Mouse (Mus musculus) splenic B cell, adult 2 months (primary cell): ENCODE measurements at regions not wholly inside any gene's neighbourhood (a gene's known extent, or its start where the extent isn't known, plus 50 kb on each side); places are given as distances from the start of the nearest gene placed in this dataset.

Experiments
- DNase-seq: peaks from one replicate; pipeline ENCODE4 v3.0.0-alpha.2; 2011; ENCODE audit warnings: low read depth, low spot score
- H3K27me3 ChIP-seq: 2 replicates; pipeline ENCODE4 v1.6.1; 2012; ENCODE audit warnings: mild to moderate bottlenecking, low read length, moderate library complexity, mixed read lengths; ENCODE audit not compliant: control insufficient read depth, poor library complexity, insufficient read depth, severe bottlenecking
- H3K36me3 ChIP-seq: 2 replicates; pipeline ENCODE4 v1.6.1; 2012; ENCODE audit warnings: mild to moderate bottlenecking, low read length, moderate library complexity, mixed read lengths; ENCODE audit not compliant: control insufficient read depth, poor library complexity, insufficient read depth, severe bottlenecking

DNA sequence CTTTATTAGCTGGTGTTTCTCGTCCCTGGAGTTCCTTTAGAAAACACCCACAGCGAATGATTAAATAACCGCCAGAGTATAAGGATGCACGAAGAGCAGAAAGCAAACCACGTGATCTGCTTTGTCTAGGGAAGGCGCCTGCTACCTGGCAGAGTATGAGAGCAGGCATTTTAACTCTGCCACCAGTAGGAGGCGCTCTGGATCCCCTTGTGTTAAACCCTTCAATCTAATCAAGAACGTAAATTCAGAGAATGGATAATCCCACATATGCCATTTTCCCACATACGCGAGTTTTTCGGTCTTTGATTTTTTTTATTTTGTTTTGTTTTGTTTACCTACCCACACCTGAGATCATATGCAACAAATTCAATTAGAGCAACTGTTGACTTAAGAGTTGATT, 376.1 kb upstream of the Jmjd1c start:
- Histone ChIP-seq H3K27me3 (no peaks in the 10 kb centered on the region; the same call in 1 of the 2 replicates), H3K36me3 (no peaks in the 10 kb centered on the region)
- DNase-seq, result no peak

DNA sequence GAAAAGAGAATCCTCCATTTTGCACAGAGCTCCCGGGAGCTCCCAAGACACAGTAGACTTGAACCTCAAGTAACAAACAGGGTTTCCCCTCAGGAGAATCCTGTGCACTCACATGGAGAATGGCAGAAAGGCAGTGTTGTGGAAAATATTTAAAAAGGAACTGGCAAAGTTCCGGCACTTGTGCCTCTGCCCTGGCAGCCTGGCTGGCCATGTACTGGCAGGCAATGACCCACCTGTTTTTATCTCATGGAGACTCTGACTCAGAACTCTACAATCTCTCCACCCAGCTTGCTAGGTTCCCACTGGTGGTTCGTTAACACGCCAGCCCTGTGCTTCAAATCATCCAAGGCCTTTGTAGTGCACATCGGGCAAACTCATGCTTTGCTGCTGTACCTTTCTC, 362.3 kb upstream of the Jmjd1c start:
- Histone ChIP-seq H3K36me3 (no peaks in the 10 kb centered on the region), H3K27me3 (no peaks in the 10 kb centered on the region)
- no peak for DNase-seq

DNA sequence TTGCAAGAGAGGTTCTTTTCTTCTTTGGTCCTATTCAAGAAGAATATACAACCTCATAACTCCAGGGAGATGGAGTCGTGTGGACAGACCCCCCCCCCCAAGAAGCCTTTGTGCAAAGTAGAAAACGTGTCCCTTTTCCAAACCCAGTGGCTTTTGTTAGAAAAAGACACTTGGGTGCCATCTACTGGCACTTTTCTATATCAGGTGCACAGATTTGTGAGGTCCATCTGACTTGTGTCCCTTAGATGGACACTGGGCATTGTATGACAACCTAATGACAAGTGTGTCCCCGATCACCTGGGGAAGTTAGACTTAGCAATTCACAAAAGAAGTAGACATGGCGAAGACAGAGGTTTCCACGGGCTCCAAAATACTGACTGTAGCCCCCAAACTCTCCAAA, 361.1 kb upstream of the Jmjd1c start:
- no peaks in the 10 kb centered on the region for H3K36me3 ChIP-seq
- DNase-seq, result no peak
- H3K27me3 ChIP-seq, result no peaks in the 10 kb centered on the region

DNA sequence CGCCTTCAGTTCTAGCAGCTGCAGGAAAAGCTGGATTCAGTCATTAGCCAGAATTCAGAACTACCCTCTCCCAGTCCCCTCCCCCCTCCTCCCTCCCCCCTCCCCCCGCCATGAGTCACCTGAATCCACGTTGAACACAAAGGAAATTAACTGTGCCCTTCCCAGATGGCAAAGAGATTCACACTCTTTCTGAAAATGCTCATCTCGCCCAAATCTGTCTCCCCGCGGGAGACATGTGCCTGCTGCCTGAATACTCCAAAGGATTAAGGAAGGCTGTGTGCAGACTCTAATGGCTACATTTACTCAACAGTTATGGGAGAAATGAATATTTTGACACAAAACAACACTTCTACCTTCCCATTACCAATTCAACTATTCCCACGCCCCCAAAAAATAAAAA, 356.9 kb upstream of the Jmjd1c start:
- no peak for DNase-seq
- Histone ChIP-seq H3K36me3 (no peaks in the 10 kb centered on the region), H3K27me3 (no peaks in the 10 kb centered on the region)

DNA sequence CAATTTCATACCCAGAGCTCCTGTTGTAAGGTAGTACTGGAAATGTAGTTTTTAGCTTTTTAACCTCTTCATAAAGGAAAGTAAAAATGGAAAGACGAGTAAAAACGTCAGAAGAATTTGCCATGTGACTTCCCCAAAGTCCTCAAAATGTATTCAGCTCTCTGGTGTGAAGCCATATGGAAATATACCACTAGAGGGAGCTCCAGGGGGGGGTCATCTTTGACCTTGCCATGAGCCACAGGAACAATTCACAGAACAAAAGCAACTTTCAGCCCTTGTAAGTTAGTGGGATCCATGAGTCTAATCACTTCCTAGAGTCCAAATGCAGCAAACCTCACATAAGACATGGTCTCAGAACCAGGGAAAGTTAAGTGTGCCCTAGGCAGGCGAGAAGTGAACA, 354.1 kb upstream of the Jmjd1c start:
- no peak for DNase-seq
- Histone ChIP-seq H3K27me3 (no peaks in the 10 kb centered on the region), H3K36me3 (no peaks in the 10 kb centered on the region)

DNA sequence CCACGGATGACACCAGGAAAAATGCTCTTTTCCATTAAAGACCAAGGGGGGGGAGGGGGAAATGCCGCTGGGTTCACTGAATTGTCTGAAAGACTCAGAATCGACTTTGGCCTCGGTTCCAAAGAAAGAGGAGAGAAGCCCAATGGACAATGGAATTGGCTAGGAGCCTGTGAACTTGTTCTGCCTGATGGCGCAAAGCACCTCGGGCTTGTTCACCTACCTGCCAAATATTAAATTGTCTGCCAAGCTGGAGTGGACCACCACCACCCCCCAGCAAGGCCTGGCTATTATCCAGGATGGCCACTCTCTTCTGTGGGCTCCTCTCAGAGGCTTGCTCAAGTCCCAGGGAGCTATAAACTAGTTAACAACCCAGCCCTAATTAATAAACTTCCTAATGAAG, 352.7 kb upstream of the Jmjd1c start:
- no peak for DNase-seq
- Histone ChIP-seq H3K27me3 (no peaks in the 10 kb centered on the region), H3K36me3 (no peaks in the 10 kb centered on the region)

DNA sequence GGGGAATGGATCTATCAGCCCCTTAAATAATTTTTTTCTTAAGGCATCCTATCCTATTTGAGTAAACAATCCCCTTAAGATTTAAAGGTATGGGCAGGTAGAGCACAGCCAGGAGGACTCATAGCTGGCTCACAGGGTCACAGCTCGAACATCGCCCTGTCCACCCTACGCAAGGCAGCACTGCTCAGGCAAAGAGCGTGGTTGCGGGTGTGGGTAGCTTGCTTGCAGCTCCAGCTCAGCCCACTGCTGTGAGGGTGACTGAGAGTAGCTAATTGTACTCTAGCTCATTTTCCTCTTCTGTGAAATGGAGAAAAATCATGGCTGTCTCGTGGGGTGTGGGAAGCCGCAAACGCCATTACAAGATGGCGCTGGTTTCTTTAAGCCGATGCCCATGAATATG, 350.1 kb upstream of the Jmjd1c start:
- Histone ChIP-seq H3K27me3 (no peaks in the 10 kb centered on the region), H3K36me3 (no peaks in the 10 kb centered on the region)
- no peak for DNase-seq

DNA sequence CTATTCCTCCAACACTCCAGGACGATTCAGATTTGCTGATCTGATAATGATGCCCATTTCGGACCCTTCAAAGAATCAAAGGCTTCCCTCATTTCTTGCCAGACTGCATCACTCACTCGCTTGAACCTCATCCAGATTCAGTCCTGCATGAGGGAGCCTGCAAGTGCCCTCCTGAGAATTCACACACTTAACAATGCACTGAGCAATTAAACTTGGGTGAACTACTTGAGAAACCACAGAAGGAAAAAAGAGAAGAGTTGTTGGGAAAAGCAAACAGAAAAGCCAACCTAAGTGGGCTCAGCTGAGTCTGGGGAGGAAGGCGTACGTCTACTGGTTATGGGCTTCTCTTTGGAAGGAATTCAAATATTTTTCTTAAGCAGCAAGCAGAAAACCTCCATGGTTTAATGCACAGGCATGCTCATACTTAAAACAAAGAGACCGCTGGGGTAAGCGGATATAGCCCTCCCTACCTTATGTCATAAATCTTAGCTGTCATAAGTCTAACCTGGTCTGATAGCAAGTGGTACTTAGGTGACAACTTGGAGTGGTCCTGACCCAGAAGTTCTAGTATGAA, 343.6 kb upstream of the Jmjd1c start:
- Histone ChIP-seq H3K36me3 (no peaks in the 10 kb centered on the region), H3K27me3 (no peaks in the 10 kb centered on the region)
- no peak for DNase-seq

DNA sequence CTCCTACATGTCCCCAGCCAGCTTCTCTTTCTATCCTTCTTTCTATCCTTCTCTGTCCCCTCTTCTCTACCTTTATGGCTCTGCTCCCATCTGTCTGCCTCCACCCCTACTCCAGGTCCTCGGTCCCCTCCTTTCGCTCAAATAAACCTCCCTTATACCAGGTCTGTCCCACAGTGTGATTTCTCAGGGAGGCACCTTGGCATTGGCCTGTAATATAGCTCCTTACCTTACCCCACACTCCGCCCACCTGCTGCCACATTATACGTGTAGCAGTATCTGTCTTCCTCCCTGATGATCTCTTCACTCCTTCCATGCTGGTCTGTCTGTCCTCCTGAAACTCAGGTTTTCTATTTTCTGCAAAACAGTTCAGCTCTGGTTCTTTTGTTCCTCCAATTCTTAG, 339.1 kb upstream of the Jmjd1c start:
- DNase-seq, result no peak
- no peaks in the 10 kb centered on the region for H3K36me3 ChIP-seq
- H3K27me3 ChIP-seq, result no peaks in the 10 kb centered on the region

DNA sequence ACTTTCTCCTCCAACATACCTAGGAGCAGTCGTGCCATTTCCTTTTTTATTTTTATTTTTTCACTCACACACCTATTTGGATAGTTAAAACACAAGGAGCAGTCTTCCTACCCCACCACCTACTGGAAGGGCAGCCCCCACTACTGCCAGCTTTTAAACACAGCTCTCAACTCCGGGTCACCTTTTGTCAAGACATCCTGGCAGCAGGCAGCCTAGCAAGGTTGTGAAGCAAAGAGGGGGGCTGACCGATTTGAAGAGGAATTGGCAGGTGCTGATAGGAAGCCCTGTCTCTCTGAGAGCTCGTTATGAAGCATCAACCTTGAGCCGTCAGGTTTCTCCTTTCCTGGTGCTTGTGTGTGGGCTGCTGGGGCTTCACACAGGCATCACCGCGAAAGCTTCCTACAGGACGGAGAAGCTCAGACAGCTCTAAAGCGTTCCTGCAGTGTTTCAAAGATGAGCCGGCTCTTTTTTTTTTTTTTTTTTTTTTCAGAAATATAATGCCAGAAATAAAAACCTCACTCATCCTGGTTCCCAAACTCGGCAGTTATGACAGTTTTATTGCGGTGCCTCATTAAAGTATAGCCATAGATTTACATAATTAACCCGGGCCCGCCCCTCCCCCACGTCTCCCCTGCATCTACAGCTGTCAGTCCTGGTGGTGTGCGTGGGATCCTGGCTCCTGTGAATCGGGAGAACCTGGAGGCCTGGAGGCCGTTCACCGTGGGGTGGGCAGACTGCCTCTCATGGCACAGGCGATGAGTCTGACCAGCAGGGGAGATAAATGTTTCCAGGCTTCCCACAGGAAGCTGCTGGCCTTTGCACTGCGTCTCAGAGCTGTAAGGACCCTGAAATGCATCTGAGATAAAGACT, 325.5 kb upstream of the Jmjd1c start:
- Histone ChIP-seq H3K27me3 (no peaks in the 10 kb centered on the region), H3K36me3 (no peaks in the 10 kb centered on the region)
- DNase-seq, result no peak

DNA sequence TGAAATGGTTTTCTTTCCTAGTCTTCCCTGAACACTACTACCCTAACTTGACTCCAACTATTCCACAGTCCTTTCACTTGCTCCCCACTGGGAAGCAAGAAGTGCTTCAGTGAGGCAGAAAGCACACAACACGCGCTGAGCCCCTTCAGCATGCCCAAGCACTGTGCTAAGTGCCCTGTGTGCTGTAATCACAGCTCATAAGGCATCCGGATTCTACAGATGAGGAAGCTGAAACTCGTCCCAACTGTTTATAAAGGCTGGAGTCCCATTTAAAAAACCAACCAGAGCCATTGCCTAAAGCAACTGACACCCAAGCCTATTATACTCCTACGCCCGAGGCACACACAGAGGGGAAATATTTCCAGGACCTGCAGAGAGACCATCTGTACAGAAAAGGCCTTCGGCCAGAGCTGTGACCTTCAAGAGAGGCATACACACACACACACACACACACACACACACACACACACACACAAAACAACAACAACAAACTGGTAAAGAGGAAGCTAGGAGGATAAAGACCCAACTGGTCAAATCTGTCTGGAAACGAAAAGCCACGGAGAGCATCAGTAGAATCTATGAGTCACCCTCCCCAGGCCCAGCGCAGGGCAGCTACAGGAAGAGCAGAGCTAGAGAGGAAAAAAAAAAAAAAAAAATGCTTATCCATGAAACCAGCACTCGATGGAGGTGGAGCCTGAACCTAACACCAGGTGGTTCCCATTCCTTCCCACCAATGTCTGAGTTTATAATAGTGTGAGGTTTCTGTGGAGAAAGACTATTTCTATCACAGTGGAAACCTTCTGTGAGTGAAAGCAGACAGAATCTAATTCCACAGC, 315.4 kb upstream of the Jmjd1c start:
- no peak for DNase-seq
- H3K36me3 ChIP-seq, result no peaks in the 10 kb centered on the region
- no peaks in the 10 kb centered on the region for H3K27me3 ChIP-seq

DNA sequence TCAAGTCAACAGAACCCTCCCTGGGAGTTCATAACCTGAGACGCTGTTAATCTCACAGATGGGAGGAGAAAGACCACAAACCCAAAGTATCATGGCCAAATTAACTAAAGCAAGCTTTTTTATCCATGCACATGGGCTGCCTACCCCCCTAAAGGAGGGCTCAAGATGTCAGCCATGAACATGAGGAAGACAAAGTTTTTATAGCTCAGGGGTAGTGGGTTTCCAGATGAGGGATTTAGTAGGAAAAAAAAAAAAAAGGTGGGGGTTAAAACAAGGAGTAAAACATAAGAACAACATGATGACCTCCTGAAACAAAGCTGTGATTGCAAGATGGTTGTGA, 314.8 kb upstream of the Jmjd1c start:
- no peaks in the 10 kb centered on the region for H3K36me3 ChIP-seq
- H3K27me3 ChIP-seq, result no peaks in the 10 kb centered on the region
- DNase-seq, result no peak

DNA sequence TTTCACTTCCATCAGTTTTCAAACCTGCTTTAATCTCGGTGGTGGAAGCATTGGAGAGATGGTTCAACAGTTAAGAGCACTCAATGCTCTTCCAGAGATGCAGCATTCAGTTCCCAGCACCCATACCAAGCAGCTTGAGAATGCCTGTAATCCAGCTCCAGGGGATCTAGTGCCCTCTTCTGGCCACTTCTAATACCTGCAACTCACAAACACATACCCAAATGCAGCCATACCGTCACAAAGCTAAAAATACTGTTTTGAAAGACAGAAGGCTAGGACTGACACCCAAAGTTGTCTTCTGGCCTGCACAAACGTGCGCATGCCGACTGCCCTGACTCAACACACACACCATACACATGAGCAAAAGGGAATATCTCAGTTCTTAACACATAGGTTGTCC, 313.9 kb upstream of the Jmjd1c start:
- Histone ChIP-seq H3K36me3 (no peaks in the 10 kb centered on the region), H3K27me3 (no peaks in the 10 kb centered on the region)
- no peak for DNase-seq

DNA sequence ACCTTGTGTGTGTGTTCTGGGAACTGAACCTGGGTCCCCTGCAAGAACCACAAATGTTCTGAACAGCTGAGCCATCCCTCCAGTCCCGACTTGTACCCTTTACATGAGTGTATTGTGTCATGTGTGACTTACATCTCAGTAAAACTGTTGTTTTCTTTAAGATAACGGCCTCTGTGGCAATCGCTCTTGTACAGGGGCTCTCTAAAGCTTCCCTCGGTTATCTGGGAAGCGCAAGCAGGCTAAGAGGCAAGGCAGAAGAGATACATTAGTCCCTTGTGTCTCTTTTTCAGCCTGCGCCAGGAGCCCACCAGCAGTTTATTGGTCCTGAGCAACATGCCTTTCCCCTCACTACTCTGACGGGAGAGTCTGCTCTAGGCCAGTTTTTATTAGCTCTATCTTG, 308.1 kb upstream of the Jmjd1c start:
- no peaks in the 10 kb centered on the region for H3K27me3 ChIP-seq
- H3K36me3 ChIP-seq, result no peaks in the 10 kb centered on the region
- DNase-seq, result no peak

DNA sequence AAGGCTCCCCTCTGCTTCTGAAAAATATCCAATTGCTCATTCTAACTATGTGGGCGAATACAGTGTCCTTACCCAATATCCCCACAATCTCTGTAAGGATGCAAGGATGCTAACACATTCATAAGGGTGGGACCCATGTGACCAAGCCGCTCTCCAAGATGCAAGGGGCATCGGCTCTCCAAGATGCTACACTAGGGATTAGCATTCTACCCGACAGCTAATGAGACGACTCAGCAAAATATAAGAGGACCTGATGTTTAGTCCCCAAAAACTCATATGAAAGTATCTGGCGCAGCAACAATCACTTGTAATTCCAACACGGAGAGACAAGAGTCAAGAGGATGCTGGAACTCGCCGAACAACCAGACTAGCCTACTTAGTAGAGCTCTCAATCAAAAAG, 299.6 kb upstream of the Jmjd1c start:
- Histone ChIP-seq H3K27me3 (no peaks in the 10 kb centered on the region), H3K36me3 (no peaks in the 10 kb centered on the region)
- DNase-seq, result no peak
